Mouse (Mus musculus): ENCODE measurements at regions not wholly inside any gene's neighbourhood (a gene's known extent, or its start where the extent isn't known, plus 50 kb on each side); places are given as distances from the start of the nearest gene placed in this dataset.

DNA sequence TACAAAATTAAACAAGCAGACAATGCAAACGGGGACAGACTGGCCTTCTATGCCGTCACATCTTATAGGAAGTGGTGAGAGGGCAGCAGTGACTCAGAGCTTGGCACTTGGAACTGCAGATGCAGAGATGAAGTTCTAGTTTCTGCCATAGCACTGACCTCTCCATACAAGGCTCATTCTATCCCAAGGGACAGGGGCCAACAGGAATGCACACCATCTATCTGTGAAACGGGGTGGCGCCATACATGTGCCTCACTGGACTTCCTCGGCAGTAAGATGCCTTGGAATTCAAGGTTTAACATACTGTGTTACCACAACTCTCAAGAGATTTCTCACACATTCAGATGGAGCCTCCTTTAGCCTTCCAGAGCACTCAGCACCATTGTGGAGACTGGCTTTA lies 495.6 kb upstream of the Pkn2 start:
- H3K27ac ChIP-seq: no peak overlapping the region
- no peak for TF ChIP-seq CTCF (IDR thresholded peaks at IDR 0.05)
- no peak overlapping the region for H3K4me3 ChIP-seq
- intact Hi-C loops (cut with DNase I): loop anchor here (5.0 to 10.0 kb wide), 2 partner anchors 275 to 383 kb away; no protein-coding TSS in a partner anchor
- no peak for DNase-seq (ENCODE audit: extremely low spot score in 1 of 2, low spot score in 2 of 2)

DNA sequence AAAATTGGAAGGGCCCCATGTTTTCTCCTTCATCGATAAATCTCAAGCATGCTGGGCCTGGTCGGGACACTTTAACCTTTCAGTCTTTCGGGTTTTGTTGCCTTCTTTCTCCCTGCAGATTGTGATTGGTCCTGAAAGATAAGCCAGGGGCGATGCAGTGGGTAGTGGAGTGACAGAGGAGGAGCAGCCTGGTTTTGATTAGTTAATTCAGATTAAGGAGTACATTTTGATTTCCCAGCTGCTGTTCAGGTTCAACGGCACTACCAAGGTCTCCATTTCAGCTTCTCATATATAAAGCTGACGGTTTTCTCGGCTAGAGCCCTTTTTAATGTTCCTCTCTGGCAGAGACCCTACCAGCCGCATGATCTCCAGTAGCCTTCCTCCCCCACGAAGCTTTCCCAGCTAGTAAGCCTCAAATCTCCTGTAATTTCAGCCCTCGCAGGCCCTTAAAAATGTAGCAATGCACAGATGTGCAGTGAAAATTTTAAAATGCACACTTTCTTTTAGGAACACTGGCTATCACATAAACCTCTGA lies 493.8 kb upstream of the Pkn2 start:
- intact Hi-C loops (cut with DNase I): loop anchor here (5.0 to 10.0 kb wide), 2 partner anchors 273 to 381 kb away; no protein-coding TSS in a partner anchor
- Histone ChIP-seq H3K4me3 (no peak overlapping the region), H3K27ac (peak overlapping the region; percentile 41)
- no peak for DNase-seq (ENCODE audit: extremely low spot score in 1 of 2, low spot score in 2 of 2)
- TF ChIP-seq CTCF (IDR thresholded peaks at IDR 0.05): no peak

DNA sequence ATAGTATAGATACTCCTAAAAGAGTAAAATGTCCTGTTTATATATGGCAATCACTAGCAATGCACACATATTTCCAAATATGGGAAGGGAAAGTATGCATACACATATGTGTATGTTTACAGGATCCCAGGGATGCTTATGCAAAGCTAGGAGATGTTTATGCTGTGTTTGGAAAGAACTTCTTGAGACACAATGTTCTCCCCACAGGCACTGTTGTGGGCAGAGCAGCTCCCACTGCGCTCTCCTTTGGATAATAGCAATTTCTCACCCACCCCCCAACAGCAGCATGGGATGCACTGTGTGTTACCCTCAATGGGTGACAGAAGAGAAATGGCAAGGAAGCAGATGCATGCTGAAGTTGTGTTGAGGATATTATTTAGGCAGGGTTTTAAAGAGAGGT lies 491.7 kb upstream of the Pkn2 start:
- Histone ChIP-seq H3K27ac (no peak overlapping the region), H3K4me3 (no peak overlapping the region)
- no peak for TF ChIP-seq CTCF (IDR thresholded peaks at IDR 0.05)
- no peak for DNase-seq (ENCODE audit: extremely low spot score in 1 of 2, low spot score in 2 of 2)
- intact Hi-C loops (cut with DNase I): loop anchor here (10.0 kb wide), 1 partner anchor 379 kb away; no protein-coding TSS in a partner anchor

DNA sequence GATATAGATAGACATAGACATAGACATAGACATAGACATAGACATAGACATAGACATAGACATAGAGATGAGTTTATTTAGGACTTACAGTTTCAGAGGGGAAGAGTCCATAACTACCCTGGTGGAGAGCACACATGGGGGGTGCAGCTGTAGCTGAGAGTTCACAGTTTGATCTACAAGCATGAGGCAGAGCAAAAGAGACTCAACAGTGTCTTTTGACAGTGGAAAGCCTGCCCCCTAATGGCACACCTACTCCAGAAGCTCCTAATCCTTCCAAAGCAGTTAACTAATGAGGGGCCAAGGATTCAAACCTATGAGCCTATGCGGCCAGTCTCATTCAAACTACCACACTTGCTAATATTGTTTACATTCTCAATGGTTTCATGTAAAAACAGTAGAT lies 487.2 kb upstream of the Pkn2 start:
- H3K4me3 ChIP-seq: no peak overlapping the region
- no peak overlapping the region for H3K27ac ChIP-seq
- DNase-seq (ENCODE audit: extremely low spot score in 1 of 2, low spot score in 2 of 2): no peak
- intact Hi-C loops (cut with DNase I): no loop called here
- no peak for TF ChIP-seq CTCF (IDR thresholded peaks at IDR 0.05)

DNA sequence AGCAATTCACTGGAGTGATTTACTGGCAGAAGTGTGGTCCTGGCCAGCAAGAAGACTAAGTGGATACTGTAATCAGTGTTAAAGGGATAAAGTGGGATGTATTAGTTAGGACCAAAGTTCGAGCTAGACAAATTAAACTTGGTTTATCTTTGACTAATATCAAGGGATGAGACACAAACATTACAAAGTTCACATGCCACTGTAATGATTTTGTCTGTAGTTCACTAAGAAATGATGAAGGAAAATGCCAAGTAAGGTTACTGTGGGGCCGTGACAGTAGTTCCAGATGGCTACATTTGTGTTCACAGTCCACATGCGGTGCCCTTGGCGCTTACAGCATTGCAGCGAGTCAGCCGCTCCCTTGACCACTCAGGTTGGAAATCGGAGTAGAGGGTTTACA lies 458.2 kb upstream of the Pkn2 start:
- DNase-seq (ENCODE audit: extremely low spot score in 1 of 2, low spot score in 2 of 2): no peak
- intact Hi-C loops (cut with DNase I): no loop called here

DNA sequence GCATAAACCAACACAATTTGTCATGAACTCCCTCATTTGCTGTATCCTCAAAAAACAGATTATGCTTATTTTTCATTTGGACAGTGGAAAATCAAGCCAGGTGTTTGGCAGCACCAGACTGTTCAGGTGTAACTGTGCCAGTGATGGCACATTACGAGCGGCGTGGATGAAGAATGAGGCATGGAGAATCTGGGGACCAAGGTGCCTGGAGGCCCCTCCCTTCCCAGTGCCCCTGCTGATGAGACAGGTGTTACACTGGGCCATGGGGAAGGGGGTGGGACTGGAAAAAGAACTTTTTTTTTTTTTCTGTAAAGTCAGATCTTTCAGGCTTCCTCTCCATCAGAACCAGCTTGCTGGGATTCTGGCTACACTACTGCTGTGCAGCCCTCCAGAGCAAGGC lies 451.5 kb upstream of the Pkn2 start:
- no peak for DNase-seq (ENCODE audit: extremely low spot score in 1 of 2, low spot score in 2 of 2)
- Histone ChIP-seq H3K4me3 (no peak overlapping the region), H3K27ac (no peak overlapping the region)
- intact Hi-C loops (cut with DNase I): no loop called here
- TF ChIP-seq CTCF (IDR thresholded peaks at IDR 0.05): no peak

More for the DNA sequence above, 458.2 kb upstream of the Pkn2 start:
- H3K4me3 ChIP-seq: no peak overlapping the region
- no peak overlapping the region for H3K27ac ChIP-seq
- TF ChIP-seq CTCF (IDR thresholded peaks at IDR 0.05): no peak

DNA sequence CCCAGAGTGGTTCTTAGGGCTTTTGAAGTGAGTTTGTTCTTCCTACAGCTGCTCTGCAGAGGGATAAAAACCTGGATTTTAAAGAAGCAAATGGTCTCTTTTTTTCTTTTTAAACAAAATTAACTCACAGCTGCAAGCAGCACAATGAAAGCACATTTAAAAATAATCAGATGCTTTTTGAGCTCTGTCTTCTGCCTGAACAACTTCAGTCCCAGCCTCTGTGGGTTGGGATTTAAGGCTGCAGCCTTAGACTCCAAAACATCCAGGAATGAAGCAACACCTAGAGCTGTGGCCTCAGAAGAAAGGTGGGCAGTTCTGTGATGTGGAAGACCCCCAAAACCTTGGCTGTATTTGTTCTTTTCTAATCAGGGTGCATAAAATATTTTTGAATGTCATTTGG lies 446.7 kb upstream of the Pkn2 start:
- no peak for TF ChIP-seq CTCF (IDR thresholded peaks at IDR 0.05)
- no peak overlapping the region for H3K4me3 ChIP-seq
- intact Hi-C loops (cut with DNase I): no loop called here
- H3K27ac ChIP-seq: peak overlapping the region; percentile 42
- DNase-seq (ENCODE audit: extremely low spot score in 1 of 2, low spot score in 2 of 2): no peak

DNA sequence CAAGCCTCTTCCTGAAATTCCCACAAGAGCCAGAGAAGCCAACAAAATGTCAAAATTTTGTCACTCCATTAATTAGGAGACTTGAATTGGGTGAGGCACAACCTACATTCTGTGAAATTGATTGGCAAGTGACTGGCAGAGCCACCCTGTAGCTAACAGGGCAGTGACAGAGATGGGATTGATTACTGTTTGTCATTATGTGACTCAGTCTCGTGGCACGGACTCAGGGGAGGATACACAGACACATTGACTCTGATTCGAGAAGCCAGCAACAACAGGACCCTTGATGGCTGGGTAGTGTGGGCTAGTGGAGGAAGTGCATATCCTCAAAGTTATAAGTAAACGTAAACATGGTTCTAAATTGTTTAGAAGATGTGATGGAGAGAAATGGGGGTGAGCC lies 445.8 kb upstream of the Pkn2 start:
- no peak for TF ChIP-seq CTCF (IDR thresholded peaks at IDR 0.05)
- DNase-seq (ENCODE audit: extremely low spot score in 1 of 2, low spot score in 2 of 2): no peak
- H3K4me3 ChIP-seq: no peak overlapping the region
- H3K27ac ChIP-seq: no peak overlapping the region
- intact Hi-C loops (cut with DNase I): no loop called here

DNA sequence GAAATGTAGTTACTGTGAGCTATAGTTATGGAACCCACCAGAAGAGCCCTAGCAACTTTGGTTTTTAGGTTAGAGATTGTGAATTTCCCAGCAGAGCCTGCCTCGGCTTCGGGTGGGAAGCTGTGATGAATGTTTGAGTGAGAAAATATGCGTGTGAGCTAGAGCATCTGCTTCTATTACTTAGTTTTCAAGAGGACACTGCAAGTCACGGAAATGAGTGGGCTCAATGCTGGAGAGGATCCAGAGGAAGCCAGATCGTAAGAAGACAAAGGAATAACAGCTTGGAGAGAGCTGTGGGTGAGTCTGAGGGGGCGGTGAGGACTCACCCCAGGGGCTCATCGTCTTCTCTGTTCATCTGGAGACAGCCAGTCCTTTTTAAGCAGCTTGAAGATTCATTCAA lies 434.7 kb upstream of the Pkn2 start:
- peak; percentile 72 to 81 for DNase-seq (ENCODE audit: extremely low spot score in 1 of 2, low spot score in 2 of 2)
- intact Hi-C loops (cut with DNase I): loop anchor here (2.0 to 10.0 kb wide), 8 partner anchors 52 to 886 kb away; no protein-coding TSS in a partner anchor
- Histone ChIP-seq H3K4me3 (no peak overlapping the region), H3K27ac (peak overlapping the region; percentile 84)
- TF ChIP-seq CTCF (IDR thresholded peaks at IDR 0.05): no peak

DNA sequence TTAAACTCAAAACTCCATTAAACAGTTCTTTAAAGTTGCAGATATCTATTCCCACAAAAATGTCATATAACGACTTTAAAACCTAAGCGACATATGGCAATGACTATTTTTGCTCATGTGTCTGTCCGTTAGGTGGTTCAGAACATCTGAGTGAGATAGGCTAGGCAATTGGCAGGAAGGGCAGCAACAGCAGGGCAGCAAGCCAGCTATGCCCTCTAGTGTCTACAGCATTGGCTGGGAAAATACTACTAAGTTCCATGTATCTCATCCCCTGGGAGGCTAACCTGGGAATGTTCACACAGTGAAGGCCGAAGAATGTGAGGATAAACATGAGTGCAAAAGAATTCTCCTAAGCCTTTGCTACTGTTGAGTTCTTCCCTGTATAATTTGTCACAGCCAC lies 410.0 kb upstream of the Pkn2 start:
- intact Hi-C loops (cut with DNase I): no loop called here
- TF ChIP-seq CTCF (IDR thresholded peaks at IDR 0.05): peak; percentile 26

DNA sequence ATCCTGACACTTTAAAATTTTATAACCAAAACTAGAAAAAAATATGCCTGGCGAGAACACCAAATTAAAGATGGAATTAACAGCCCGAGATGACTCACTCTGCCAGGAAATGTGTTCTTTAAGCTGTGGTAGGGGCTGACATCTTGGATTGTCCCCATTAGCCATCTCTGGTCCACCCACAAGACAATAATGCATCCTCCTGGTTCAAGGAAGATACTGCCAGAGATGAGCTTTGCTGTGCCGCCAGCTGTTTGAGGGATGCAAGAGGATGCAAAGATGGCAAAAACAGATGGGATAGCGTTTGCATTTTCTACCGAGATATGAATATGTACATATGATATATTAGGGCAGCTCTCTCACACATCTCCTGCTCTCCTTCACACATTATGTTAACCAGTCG lies 382.3 kb upstream of the Pkn2 start:
- H3K4me3 ChIP-seq: no peak overlapping the region
- DNase-seq (ENCODE audit: extremely low spot score in 1 of 2, low spot score in 2 of 2): no peak
- TF ChIP-seq CTCF (IDR thresholded peaks at IDR 0.05): no peak
- peak overlapping the region; percentile 65; the same call in 1 of the 2 replicates for H3K27ac ChIP-seq
- intact Hi-C loops (cut with DNase I): loop anchor here (2.0 to 10.0 kb wide), 4 partner anchors 21 to 331 kb away; no protein-coding TSS in a partner anchor

More for the DNA sequence above, 410.0 kb upstream of the Pkn2 start:
- H3K27ac ChIP-seq: peak overlapping the region; percentile 48; the same call in 1 of the 2 replicates
- H3K4me3 ChIP-seq: no peak overlapping the region
- peak; percentile 16 to 38 for DNase-seq (ENCODE audit: extremely low spot score in 1 of 2, low spot score in 2 of 2)

DNA sequence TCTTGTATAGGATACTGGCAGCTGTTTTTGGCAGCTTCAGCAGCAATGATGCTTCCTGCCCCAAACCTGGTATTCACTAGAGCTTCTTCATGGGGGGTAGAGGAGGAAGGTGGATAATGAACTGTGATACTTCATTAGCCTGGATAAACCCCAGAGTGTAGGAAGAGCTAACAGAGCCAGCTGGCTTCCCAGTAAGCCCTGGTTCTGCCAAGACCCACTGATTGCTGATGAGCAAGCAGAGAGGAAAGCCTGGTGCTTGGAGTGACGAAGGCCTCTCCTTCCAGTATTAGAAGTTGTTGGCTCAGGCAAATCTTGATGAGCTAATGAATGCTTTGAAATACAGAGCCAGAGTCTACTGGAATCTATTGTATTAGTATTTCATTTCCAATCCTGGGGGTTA lies 370.8 kb upstream of the Pkn2 start:
- intact Hi-C loops (cut with DNase I): no loop called here
- DNase-seq (ENCODE audit: extremely low spot score in 1 of 2, low spot score in 2 of 2): no peak
- TF ChIP-seq CTCF (IDR thresholded peaks at IDR 0.05): no peak
- Histone ChIP-seq H3K27ac (no peak overlapping the region), H3K4me3 (no peak overlapping the region)

DNA sequence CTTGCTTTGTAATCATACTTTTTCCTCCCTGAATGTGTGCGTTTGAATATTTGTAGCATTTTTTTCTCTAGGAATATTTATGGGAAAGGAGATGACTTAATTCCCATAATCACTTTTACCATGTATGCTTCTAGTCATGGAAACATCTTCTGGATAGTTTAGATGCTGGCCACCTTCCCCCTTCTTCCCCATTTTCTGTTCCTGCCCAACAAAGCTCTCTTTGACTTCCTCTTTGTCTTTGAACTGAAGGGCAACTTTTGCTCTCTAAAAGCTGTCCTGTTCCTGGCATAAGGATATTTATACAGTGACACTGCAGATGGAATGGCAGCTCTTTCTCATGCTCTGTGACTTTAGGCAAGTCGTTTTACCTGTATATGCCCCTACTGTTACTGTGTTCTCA lies 370.2 kb upstream of the Pkn2 start:
- no peak for TF ChIP-seq CTCF (IDR thresholded peaks at IDR 0.05)
- no peak overlapping the region for H3K27ac ChIP-seq
- no peak for DNase-seq (ENCODE audit: extremely low spot score in 1 of 2, low spot score in 2 of 2)
- intact Hi-C loops (cut with DNase I): no loop called here
- H3K4me3 ChIP-seq: no peak overlapping the region

Data from left cerebral cortex, adult 2 months (tissue).